Mouse (Mus musculus) MEL (cell line): ENCODE measurements around the gene Npm1.

Experiments used
- CTCF ChIP-seq, 3 experiments: IDR thresholded peaks in 2 of 3; conservative IDR thresholded peaks in 1 of 3; 2 replicates each; pipeline ENCODE4 v1.5.1; 2011 to 2012; ENCODE audit warnings: low read length in 3 of 3, low read depth in 2 of 3, mild to moderate bottlenecking in 2 of 3, improper control_type of control experiment in 1 of 3, inconsistent platforms in 1 of 3, mixed read lengths in 1 of 3, moderate library complexity in 1 of 3; ENCODE audit not compliant: control insufficient read depth in 1 of 3, insufficient read depth in 1 of 3, poor library complexity in 1 of 3, severe bottlenecking in 1 of 3
- NELFE ChIP-seq: IDR thresholded peaks from 2 replicates; pipeline ENCODE4 v1.6.1; 2011; ENCODE audit warnings: low read depth, low read length, improper control_type of control experiment
- USF1 ChIP-seq: IDR thresholded peaks from 2 replicates; pipeline ENCODE4 v1.6.1; 2014; ENCODE audit warnings: low read depth, mild to moderate bottlenecking, inconsistent platforms, low read length, improper control_type of control experiment, moderate library complexity

DNA sequence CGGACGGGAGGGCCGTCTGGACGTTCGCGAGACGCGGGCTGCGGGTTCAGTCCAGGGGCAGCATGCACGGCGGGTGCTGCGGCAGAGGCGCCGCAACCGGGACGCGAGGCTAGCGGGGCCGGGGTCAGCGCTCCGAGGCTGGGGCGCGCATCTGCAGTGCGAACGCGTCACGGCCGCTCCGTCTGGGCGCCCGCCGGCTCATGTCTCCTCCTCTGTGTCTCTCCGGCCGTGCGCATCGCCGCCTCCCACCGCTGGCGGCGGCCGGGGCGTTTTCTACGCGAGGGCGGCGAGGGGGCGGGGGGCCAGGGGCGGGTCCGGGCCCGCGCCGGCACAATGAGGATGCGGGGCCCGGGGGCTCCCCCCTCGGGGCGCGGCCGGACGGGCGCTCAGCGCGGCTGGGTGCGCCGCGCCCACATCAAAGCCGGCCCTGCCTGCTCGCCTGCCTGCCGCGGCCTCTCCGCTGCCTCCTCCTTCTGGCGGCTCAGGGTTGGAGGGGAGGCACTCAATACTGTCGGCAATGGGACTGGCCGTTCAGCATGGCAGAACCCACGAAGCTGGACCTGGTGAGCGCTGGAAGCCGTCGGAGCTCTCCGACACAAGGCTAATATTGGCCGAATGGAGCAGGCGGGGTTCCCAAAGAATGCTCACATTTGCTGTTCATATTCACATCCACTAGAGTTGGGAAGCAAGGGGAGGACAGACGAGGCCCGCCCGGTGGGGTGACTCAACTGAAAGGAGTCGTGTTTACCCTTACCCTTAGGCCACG is 15.3 kb downstream of the Npm1 start:
- TF ChIP-seq CTCF (IDR thresholded peaks at IDR 0.05 in 2 of 3, conservative IDR thresholded peaks at IDR 0.05 in 1 of 3; ENCODE audit: control insufficient read depth in 1 of 3, insufficient read depth in 1 of 3, low read depth in 2 of 3, low read length in 3 of 3, poor library complexity in 1 of 3, severe bottlenecking in 1 of 3) (no peak), USF1 (no peak), NELFE (no peak)
